Mouse (Mus musculus): ENCODE measurements around the gene Cant1.

Cant1 gene

GRCm38 (mm10) chr11:118374506-118374905 is 44.4 kb downstream of the Cant1 start:
- no peak for DNase-seq (ENCODE audit: low spot score)

GRCm38 (mm10) chr11:118372641-118373040 is 46.2 kb downstream of the Cant1 start:
- DNase-seq (ENCODE audit: low spot score): no peak

- DNase-seq (ENCODE audit: low spot score): no peak
These were observed 47.0 kb downstream of the Cant1 start for GRCm38 (mm10) chr11:118371876-118372275.

- DNase-seq (ENCODE audit: low spot score): no peak
These were observed 49.2 kb downstream of the Cant1 start for GRCm38 (mm10) chr11:118369657-118370056.

DNA sequence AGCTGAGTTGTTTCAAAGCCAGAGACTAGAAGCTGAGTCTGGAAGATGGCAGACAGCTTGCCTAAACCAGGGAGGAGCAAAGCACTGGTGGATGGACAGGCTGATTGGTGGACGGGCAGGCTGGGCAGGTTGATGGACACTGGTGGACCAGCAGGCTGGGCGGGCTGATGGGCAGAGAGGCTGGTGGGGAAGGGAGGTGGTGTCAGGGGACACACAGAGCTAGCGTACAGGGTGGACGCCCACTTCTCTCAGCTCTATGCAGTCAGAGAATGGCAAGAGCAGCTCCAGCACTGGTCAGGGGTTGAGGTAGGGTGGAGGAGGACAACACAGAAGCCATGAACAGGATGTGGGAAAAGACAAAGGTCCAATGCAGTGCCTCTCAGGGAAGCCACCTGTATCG is 49.6 kb downstream of the Cant1 start:
- DNase-seq (ENCODE audit: low spot score): no peak

- peak; percentile 48 for DNase-seq (ENCODE audit: low spot score)
These were observed 50.6 kb downstream of the Cant1 start for GRCm38 (mm10) chr11:118368330-118368729.

- DNase-seq (ENCODE audit: low spot score): no peak
These were observed 52.3 kb downstream of the Cant1 start for GRCm38 (mm10) chr11:118366559-118366958.

DNA sequence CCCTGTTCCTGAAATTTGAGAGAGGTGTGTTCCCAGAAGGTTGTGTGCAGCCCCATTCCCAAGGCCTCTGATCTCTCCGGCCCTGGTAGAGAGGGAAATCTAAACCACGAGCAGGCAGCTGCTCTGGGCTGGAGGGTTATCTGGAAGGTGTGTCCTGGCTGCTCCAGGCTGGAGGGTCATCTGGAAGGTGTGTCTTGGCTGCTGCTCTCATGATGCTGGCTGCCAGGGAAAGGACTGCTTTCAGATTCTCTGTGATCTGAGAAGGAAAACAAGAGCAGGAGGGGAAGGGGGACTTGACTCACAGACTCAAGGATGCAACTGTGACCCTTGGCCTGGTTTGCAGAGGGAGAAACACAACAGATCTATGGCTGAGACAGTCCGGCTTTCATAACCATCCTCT is 52.8 kb downstream of the Cant1 start:
- DNase-seq (ENCODE audit: low spot score): peak; percentile 79

DNA sequence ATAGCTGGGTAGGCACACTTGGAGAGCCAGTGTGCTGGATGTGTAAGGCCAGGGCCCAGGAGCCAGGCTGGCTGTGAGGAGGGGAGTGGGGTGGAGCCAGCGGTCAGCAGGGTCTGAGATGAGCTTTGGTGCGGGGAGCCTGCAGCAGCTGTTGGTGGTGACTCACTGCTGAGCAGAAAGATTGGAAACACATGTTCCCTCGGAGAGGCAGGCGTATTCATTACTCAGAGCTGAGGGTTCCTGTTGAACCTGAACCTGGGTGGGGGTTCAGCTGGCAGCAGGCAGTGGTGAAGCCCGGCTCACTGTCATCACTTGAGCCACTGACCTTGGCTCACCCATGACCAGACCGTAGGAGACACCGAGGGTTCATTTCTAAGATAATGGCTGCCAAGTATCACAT is 53.7 kb downstream of the Cant1 start:
- peak; percentile 89 for DNase-seq (ENCODE audit: low spot score)

- DNase-seq (ENCODE audit: low spot score): no peak
These were observed 54.9 kb downstream of the Cant1 start for GRCm38 (mm10) chr11:118364021-118364420.

DNA sequence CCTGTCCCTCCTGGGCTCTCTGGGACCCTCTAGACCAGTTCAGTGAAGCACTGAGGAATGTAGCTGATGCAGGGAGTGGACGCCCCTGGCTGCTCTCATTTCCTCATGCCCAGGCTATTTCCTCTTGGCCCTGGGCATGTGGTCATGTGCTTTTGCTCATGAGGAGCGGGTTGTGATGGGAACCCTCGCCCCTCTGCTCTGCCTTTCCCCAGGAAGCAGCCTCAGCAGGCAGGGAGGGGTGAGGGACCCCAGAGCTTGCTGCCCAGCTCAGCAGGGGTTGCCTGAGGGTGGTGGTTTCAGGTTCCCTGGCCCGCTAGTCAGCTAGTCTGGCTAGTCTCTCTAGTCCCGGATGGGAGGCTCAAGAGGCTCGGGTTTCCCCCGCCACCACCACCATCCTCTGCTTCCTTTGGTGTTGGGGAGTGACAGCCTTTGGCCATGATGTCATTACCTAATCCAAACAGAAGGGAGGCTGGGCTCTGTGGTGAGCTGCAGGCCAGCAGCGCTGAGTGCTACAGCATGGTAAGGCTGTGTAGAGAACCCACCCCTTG is 55.8 kb downstream of the Cant1 start:
- peak; percentile 72 for DNase-seq (ENCODE audit: low spot score)

DNA sequence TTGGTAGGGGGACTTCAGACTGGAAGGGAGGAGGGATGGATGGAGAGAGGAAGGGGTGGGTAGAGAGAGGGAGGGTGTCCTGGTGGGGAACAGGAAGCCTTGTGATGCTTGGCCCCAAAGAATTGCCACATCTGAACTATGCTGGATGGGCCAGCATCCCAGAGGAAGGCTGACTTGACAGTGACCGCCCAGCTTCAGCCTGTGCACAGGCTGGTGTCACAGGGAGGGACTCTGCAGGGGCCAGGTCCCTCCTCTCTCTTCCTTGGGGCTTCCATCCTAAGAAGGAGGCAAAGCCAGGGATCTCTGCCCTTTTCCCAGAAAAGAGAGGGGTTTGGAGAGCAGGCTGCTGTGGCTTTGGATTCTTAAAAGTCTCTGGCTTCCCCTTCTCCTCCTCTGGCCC is 56.4 kb downstream of the Cant1 start:
- no peak for DNase-seq (ENCODE audit: low spot score)

DNA sequence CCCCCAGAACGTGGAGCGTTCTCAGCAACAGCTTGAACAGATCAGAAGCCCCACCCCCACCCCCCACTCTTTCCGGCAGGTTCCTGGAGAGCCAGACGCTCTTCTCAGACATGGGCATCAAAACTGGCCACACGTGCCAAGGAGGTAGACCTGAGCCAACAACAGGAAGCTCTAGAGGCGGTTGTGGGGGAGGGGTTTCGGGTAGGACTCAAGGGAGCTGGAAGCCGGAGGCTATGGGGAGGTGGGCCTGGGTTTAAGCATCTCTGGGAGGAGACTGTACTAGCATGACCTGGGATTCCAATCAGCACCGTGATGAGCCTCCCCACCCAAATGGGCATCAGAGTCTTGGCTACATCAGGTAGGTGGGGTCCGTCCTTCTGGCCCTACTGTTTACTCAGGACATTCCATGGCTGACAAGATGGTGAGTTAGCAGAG is 58.0 kb downstream of the Cant1 start:
- DNase-seq (ENCODE audit: low spot score): no peak

GRCm38 (mm10) chr11:118360491-118360890 is 58.4 kb downstream of the Cant1 start:
- no peak for DNase-seq (ENCODE audit: low spot score)
